Mouse (Mus musculus): Measurements from ENCODE around the gene Bcam. TPM values are rescaled to one million over a fixed set of nuclear protein-coding genes. Genes with fewer than 3 reads are reported as not detected.

Bcam gene
- polyA plus RNA-seq (2012; ENCODE audit: low replicate concordance), result 3.2 and 3.8 TPM in 2 replicates

DNA sequence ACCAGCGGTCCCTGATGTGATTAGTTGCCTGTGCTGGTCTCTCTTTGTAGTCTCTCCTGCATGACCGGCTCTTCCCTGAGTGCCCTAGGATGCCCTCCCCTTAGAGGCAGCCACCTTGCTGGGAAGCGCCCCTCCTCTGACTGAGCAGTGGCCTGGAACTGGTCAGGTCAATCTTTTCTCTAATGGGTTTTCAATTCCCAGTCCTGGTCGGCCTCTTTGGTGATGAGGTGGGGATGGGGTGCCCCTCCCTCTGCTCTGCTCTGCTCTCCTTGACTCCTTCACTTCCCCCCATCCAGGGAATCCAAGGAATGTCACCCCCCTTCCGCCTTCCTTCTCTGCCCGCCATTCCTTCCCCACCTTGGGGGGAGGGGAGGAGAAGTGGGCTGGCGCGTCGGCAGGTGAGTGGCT lies at the start of gene Bcam:
TSS of gene Bcam (minus strand) at position 33 of the 408 bp plus-strand sequence.

DNA sequence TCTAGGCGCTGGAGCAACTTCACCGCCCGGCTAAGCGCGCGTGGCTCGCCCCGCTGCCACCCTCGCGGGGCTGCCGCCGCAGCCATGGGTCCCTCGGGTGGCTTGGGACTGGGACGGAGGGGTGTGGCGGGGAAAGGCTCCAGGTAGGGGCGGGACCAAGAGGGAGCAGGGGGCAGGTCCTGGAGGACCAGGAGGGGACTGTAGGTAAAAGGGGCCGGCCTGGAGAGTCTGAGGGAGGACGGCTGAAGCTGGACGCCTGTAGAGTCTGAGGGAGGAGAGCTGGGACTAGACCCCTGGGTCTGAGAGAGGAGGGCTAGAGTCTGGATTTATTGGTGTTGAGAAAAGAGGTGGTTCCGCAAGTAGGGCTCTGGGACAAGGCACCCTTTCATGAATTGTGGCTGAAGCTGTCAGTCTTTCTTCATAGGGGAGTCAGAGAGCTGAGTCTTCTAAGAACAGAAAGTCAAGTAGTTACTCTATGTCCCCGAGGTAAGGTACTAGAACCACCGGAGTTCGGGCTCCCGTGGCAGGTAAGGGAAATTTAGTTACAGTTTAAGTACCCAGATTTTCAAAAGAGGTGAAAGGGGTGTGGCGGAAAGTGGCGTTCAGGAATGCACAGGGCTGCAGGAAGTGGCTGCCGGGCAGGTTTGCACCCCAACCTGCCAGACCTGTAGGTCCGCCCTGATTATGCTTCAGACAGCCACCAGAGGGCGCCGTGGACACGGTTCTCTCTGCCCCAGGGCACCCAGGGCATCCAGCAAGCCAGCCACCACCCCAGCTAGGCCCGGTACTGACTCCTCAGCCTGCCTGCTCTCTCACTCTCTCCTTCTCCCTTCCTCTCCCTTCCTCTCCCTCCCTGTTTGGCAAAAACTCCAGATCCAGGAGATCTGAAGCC lies 26.1 kb upstream of the Bcam start, which contains the start of gene Cblc:
TSS of gene Cblc (minus strand) at position 113 of the 892 bp plus-strand sequence.

DNA sequence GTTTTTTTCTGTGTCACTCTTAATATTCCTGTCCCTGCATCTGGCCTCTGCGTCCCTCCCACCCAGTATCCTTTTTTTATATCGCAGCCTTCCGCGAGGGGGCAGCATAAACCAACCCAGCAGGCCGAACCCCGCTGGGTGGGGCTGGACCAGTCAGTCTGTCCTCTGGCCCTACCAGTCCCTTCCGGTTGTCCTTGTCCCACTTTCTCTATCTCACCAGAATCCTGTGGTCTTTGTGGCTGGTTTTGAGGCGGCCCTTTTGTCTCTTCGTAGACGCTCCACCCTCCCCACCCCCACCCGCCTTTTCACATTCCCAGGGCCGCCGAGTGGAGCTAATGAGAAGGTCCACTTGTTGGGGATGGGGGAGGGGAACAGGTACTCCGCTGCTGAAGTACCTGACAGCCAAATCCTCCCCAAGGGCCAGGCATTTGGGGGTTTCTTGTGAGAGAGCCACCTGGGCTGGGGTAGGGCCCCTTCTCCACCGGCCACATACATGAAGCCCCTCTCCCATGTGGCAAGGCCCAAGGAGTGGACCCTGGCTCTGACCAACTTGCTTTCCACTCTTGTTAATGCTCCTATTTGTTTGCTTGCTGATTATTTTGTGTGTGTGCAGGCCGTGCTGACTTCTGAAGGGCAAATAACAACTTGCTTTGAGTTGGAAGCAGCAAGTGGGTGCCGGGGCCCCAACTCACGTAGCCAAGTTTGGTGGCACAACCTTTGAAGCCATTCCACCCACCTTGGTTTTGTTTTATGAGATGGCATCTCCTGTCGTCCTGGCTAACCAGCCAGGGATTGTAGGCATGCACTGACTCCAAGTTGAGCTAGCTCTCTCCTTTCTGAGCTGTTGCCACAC lies 20.4 kb downstream of the Bcam start, which contains the start of gene Nectin2:
TSS of gene Nectin2 (minus strand) at position 267 of the 853 bp plus-strand sequence.

DNA sequence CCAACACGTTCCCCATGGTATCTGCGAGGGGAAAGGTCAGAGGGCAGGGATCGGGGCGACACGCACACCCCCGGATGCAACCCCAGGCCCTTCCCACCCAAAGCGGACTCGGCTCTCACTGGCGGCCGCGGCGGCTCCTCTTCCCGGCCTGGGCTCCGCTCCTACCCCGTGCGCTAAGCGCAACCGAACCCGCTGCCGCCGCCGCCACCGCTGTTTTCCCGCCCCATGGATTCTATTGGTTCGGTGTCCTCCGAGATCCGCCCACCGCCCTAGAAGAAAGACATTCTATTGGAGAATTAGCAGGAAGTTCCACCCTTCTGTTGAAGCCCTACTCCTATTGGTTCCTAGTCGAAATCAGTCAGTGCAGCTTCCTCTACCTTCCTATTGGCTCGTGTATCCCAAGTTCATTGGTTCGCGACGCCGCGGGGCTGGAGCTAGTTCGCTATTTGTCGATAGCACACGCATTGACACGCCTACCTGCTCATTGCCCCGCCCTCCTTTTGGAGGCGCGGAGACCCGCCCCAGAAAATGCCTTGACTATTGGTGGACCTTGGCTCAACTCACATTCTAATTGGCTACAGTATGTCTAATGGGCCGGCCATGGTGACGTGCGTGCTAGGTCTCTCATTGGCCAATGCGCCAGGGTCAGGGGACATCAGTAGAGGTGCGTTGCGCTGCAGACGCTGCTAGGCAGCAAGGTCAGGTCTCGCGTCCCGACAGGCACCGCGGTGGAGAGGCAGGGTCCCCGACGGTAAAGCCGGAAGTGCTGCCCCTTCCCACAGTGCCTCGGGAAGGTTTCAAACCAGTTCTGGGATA lies 55.4 kb downstream of the Bcam start, which contains the start of gene Tomm40:
TSS of gene Tomm40 (minus strand) at position 200 of the 816 bp plus-strand sequence.

Other genes starting within 250 kb of the Bcam start
- gene Ppp1r37, start 207.9 kb downstream of the Bcam start, polyA plus RNA-seq (2012; ENCODE audit: low replicate concordance), result 98.9 and 130 TPM in 2 replicates
- 44.9 and 45.6 TPM in 2 replicates for gene Zfp296, start 193.7 kb downstream of the Bcam start, polyA plus RNA-seq (2012; ENCODE audit: low replicate concordance)
- gene Gemin7, start 193.4 kb downstream of the Bcam start, polyA plus RNA-seq (2012; ENCODE audit: low replicate concordance), result 63.4 and 92.7 TPM in 2 replicates
- gene Clasrp, start 166.5 kb downstream of the Bcam start, polyA plus RNA-seq (2012; ENCODE audit: low replicate concordance), result 111 and 288 TPM in 2 replicates
- 52.9 and 128 TPM in 2 replicates for gene Relb, start 141.6 kb downstream of the Bcam start, polyA plus RNA-seq (2012; ENCODE audit: low replicate concordance)
- 105 and 205 TPM in 2 replicates for gene Clptm1, start 106.0 kb downstream of the Bcam start, polyA plus RNA-seq (2012; ENCODE audit: low replicate concordance)
- 1.4 and 6.6 TPM in 2 replicates for gene Apoc2, start 93.1 kb downstream of the Bcam start, polyA plus RNA-seq (2012; ENCODE audit: low replicate concordance)
- 2.7 TPM in 1 of 2 replicates, not detected in the other for gene Gm44805, start 89.6 kb downstream of the Bcam start, polyA plus RNA-seq (2012; ENCODE audit: low replicate concordance)
- gene Apoc4, start 89.5 kb downstream of the Bcam start, polyA plus RNA-seq (2012; ENCODE audit: low replicate concordance), result 0.61 TPM in 1 of 2 replicates, not detected in the other
- gene Apoc1, start 78.4 kb downstream of the Bcam start, polyA plus RNA-seq (2012; ENCODE audit: low replicate concordance), result 0.67 and 8.3 TPM in 2 replicates
- gene Apoe, start 71.8 kb downstream of the Bcam start, polyA plus RNA-seq (2012; ENCODE audit: low replicate concordance), result 752 and 1,634 TPM in 2 replicates
- gene Tomm40, start 55.6 kb downstream of the Bcam start, polyA plus RNA-seq (2012; ENCODE audit: low replicate concordance), result 85.0 and 96.7 TPM in 2 replicates
- 1.8 and 3.7 TPM in 2 replicates for gene Nectin2, start 20.5 kb downstream of the Bcam start, polyA plus RNA-seq (2012; ENCODE audit: low replicate concordance)
- gene Cblc, start 25.8 kb upstream of the Bcam start, polyA plus RNA-seq (2012; ENCODE audit: low replicate concordance), result 1.9 and 5.6 TPM in 2 replicates
- 173 and 280 TPM in 2 replicates for gene Bcl3, start 51.8 kb upstream of the Bcam start, polyA plus RNA-seq (2012; ENCODE audit: low replicate concordance)
- gene Gm19345, start 81.0 kb upstream of the Bcam start, polyA plus RNA-seq (2012; ENCODE audit: low replicate concordance), result 0.61 TPM in 1 of 2 replicates, not detected in the other
- gene Ceacam16, start 90.3 kb upstream of the Bcam start, polyA plus RNA-seq (2012; ENCODE audit: low replicate concordance), result 24.7 and 81.2 TPM in 2 replicates
- gene Ceacam19, start 116.9 kb upstream of the Bcam start, polyA plus RNA-seq (2012; ENCODE audit: low replicate concordance), result 0.17 and 0.21 TPM in 2 replicates
- 2.9 and 3.6 TPM in 2 replicates for gene Pvr, start 150.1 kb upstream of the Bcam start, polyA plus RNA-seq (2012; ENCODE audit: low replicate concordance)
- gene Igsf23, start 179.7 kb upstream of the Bcam start, polyA plus RNA-seq (2012; ENCODE audit: low replicate concordance), result 0.71 and 3.1 TPM in 2 replicates
- not detected in 2 replicates for gene Ceacam20, start 194.4 kb upstream of the Bcam start, polyA plus RNA-seq (2012; ENCODE audit: low replicate concordance)
- gene Nlrp9b, start 220.4 kb upstream of the Bcam start, polyA plus RNA-seq (2012; ENCODE audit: low replicate concordance), result not detected in 2 replicates

Data from hematopoietic multipotent progenitor cell, adult 10-12 weeks (in vitro differentiated cells).